Mouse (Mus musculus): ENCODE data around the gene Hba-a2.

DNA sequence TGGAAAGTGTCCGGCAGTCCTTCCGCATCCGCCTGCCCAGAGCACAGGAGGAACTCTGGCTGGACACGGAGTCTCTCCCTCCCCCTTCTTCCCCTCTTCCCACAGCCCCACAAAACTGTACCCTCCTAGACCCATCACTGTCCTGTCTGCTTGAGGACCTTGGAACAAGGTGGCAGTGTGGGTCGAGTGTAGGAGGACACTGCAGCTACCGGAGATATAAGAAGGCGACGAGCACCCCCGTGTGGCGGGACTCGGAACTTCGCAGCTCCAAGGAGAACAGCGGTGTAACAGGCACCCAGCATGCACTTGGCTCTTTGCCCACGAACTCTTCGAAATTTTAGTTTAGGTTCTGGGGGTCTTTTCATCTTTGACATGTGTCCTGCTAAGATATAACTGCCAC lies 28.3 kb downstream of the Hba-a2 start:
- no peak for TF ChIP-seq POLR2A (IDR thresholded peaks at IDR 0.05; ENCODE audit: control insufficient read depth, extremely low read depth, insufficient read depth, low read length, poor library complexity)
- peak; percentile 95 for TF ChIP-seq CTCF (IDR thresholded peaks at IDR 0.05; ENCODE audit: borderline replicate concordance, control insufficient read depth, extremely low read depth, insufficient read depth, low read length, poor library complexity)

Measured in thymus, adult 2 months (tissue).